Mouse (Mus musculus) bone marrow, adult 2 months (tissue): Measurements from ENCODE around the gene Casp2.

Experiments used
- CTCF ChIP-seq: fragments of 200-500 bp; IDR thresholded peaks from 2 replicates; pipeline ENCODE4 v1.5.1; 2011; ENCODE audit warnings: low read length, control low read depth; ENCODE audit not compliant: control insufficient read depth, insufficient read depth
- POLR2A ChIP-seq: fragments of 200-500 bp; IDR thresholded peaks from 2 replicates; pipeline ENCODE4 v1.6.1; 2011; ENCODE audit warnings: low read depth, mild to moderate bottlenecking, control low read depth, low read length, borderline replicate concordance; ENCODE audit not compliant: control insufficient read depth

DNA sequence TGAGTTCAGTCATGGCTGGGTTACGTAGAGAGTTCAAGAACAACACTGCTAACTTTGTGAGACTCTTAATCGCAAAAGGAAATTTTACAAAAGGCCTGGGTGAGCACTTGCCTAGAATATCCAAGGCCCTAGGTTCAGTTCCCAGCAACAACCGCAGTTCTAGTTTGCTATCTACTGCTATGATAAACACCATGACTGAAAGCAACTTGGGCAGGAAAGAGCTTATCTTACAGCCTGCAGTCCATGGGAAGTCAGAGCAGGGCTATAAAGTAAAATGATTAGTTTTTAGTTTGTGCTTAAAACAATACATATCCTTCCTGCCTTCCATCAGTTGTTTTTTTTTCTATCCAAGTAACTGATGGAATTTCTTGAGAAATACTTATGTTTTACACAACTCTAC lies 61.7 kb downstream of the Casp2 start:
- TF ChIP-seq CTCF (no peak), POLR2A (no peak)
